Mouse (Mus musculus) activated CD4-positive, CD25-positive, alpha-beta regulatory T cell, adult 4 months (primary cell): Measurements from ENCODE around the gene Rab26. TPM values are rescaled to one million over a fixed set of nuclear protein-coding genes. Genes with fewer than 3 reads are reported as not detected.

Source experiments
- ATAC-seq: one replicate; pipeline ENCODE4 v1.8.0; 2017
- polyA plus RNA-seq, 2 experiments: library from polyadenylated mRNA; unstranded; fragments of 100-300 nt; shearing (Covaris generic); gene quantifications; one replicate each; pipeline ENCODE4 v1.2.1; 2017

The Rab26 gene
- polyA plus RNA-seq, 2 experiments from 2014 or later = 2.8 to 3.3 TPM

GRCm38 (mm10) chr17:24507129-24507664 is 26.8 kb downstream of the Rab26 start:
- no peak for ATAC-seq

DNA sequence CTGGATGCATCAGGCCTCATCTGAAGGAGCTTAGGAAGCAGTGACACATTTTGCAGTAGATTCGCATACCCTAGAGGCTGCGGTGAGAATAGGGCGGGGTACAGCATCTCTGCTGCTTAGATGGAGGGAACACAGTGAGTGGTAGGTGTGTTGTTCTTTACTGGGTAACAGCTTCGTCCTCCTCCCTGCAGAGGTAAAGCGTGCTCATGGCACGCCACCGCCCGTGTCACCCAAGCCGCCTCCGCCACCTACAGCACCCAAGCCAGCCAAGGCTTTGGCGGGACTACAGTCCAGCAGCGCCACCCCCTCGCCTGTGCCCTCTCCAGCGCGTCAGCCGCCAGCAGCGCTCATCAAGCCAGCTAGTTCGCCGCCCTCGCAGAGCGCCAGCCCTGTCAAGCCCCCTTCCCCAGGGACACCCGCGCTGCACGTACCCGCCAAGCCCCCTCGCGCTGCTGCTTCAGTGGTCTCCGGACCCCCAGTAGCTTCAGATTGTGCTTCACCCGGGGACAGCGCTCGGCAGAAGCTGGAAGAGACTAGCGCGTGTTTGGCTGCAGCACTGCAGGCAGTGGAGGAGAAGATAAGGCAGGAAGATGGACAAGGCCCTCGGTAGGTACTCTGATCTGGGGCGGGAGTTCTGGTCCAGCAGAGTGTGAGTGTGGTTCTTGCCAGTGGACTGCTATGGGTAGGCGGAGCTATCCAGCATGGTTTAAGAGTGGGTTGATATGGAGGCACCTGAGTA is 27.5 kb downstream of the Rab26 start:
- no peak for ATAC-seq

DNA sequence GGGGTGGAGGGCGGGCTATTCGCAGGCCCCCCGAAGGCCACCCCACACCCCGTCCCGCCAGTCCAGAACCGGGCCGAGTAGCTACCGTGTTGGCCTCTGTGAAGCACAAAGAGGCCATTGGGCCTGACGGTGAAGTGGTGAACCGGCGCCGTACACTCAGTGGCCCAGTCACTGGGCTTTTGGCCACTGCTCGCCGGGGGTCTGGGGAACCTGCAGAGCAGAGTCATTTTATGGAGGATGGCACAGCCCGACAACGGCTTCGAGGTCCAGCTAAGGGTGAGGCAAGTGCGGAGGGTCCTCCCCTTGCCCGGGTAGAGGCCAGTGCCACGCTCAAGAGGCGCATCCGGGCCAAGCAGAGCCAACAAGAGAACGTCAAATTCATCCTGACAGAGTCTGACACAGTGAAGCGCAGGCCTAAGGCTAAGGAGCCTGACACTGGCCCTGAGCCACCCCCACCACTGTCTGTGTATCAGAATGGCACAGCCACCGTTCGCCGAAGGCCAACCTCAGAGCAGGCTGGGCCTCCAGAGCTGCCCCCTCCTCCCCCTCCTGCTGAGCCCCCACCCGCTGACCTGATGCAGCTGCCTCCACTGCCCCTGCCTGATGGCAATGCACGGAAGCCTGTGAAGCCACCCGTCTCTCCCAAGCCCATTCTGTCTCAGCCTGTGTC is 28.6 kb downstream of the Rab26 start:
- no peak for ATAC-seq

DNA sequence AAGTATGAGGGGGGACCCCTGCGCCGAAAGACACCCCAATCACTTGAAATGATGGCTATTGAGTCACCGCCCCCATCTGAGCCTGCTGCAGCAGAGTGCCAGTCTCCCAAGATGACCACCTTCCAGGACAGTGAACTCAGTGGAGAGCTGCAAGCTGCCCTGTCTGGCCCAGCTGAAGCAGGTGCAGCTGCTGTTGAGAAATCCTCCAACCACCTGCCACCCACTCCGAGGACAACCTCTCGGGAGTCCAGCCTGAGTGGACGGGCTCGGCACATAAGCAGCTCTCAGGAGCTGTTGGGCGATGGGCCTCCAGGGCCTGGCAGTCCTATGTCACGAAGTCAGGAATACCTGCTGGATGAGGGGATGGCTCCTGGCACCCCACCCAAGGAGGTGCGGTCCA is 29.9 kb downstream of the Rab26 start:
- no peak for ATAC-seq

- no peak for ATAC-seq
Measured at GRCm38 (mm10) chr17:24502208-24502607, 31.8 kb downstream of the Rab26 start.

- ATAC-seq = no peak
Measured at GRCm38 (mm10) chr17:24496026-24496425, 38.0 kb downstream of the Rab26 start.

- ATAC-seq = no peak
Measured at GRCm38 (mm10) chr17:24495443-24495842, 38.6 kb downstream of the Rab26 start.

DNA sequence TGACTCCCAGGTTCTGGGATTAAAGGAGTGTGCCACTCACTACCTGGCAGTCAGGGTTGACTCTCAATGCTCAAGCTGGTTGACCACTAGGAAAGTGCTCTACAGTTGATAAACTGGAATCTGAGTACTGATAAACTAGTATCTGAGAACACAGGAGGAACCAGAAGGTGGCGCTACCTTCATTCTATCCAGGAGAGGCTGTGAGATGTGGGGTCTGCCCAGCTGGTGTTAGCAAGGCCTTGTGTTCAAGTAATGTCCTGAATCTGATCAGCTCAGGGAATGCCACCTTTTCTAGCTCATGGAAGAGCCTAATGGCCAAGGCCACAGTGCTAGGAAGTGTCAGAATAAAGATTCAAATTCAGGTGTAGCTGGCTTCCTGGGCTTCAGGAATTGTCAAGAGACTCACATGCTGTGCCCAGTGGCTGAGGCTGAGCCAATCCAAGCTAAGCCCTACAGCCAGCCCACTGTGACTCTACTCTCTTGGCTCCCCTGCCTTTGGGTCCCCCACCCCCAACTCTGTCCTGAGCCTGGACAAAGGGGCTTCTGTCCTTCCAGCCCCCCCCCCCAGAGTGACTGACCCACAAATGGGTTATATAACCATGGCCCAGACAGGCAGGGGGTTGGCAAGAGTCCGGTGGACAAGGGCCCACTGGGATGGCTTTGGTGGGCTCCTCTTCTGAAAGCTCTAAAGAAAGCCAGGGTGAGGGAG is 39.2 kb downstream of the Rab26 start:
- no peak for ATAC-seq

GRCm38 (mm10) chr17:24490399-24490798 is 43.6 kb downstream of the Rab26 start:
- no peak for ATAC-seq

GRCm38 (mm10) chr17:24489265-24490030 is 44.6 kb downstream of the Rab26 start:
- ATAC-seq = no peak

- no peak for ATAC-seq
Measured at GRCm38 (mm10) chr17:24488662-24489264, 45.2 kb downstream of the Rab26 start.

GRCm38 (mm10) chr17:24488186-24488661 is 45.8 kb downstream of the Rab26 start, which contains the start of gene Caskin1:
Gene Caskin1 (plus strand): TSS chr17:24488601.
- no peak for ATAC-seq

DNA sequence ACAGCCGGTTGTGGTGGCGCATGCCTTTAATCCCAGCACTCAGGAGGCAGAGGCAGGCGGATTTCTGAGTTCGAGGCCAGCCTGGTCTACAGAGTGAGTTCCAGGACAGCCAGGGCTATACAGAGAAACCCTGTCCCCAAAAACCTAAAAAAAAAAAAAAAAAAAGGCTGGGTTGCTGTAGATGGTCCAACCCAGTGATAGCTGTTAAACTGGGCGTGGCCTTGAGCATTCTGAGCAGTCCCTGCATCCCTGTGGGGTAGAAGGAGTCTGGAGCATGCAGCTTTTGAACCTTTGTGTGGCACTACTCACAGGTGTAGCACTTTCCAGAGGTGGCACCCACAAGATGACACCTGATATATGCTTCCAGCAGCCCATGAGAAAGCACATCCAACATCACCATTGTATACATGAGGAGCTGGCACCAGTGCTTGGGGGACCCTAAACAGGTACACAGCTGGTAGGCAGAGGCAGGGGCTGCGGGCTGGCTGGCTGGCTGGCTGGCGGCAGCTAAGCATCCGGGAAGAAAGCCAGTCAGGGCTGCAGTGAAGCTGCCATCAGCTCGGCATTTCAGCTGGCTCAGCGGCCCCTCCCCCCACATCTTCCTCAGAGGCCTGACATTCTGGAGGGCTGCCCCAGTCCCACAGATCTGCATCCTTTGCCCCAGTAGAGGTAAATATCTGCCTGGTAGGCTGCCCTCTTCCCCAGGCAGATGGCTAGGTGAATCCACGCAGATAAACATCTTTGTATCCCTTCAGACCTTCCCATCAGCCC is 48.7 kb downstream of the Rab26 start:
- ATAC-seq = no peak

DNA sequence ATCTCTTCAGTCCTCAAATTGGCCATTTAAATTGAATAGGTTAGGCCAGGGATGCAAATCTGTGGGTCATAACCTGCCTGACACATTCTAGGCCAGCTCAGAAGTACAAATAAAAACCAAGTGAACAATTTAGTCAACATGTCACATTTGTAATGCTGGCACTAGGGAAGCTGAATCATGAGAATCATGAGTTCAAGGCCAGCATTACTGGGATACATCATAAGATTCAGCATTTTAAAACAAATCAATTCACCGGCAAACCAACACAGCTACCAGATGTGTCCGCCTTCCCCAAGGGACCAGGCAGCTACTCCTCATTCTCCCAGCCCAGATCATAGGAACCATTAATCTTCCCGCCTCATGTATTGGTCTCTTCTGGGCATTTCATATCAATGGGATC is 50.5 kb downstream of the Rab26 start:
- no peak for ATAC-seq

DNA sequence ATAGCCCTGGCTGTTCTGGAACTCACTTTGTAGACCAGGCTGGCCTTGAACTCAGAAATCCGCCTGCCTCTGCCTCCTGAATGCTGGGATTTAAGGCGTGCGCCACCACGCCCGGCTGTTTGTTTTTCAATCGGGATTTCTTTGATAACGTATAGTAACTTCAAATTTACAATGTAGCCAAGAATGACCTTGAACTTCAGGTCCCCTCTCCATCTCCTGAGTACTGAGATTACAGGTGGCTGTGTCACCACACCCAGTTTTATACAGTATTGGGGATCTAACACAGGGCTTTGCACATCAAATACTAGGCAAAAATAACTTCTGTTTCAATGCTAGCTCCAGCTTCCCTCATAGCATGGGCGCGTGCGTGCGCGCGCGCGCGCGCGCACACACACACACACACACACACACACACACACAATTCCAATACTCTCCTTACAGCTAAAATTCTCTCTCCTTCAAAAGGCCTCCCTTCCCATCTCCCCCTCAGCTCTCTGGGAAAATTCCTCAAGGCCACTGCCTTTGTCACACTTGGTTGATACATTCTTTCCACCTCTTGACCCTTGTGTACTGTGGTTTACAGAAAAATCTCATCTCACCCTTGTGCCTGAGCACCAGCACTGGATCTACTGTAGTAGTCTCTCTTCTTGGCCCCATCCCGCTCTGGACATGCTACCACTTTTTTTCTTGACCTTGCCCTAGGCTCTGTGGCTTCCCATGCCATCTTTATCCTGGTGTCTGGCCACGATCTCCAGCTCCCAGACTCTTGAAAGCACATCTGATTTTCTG is 52.8 kb downstream of the Rab26 start:
- ATAC-seq = no peak

DNA sequence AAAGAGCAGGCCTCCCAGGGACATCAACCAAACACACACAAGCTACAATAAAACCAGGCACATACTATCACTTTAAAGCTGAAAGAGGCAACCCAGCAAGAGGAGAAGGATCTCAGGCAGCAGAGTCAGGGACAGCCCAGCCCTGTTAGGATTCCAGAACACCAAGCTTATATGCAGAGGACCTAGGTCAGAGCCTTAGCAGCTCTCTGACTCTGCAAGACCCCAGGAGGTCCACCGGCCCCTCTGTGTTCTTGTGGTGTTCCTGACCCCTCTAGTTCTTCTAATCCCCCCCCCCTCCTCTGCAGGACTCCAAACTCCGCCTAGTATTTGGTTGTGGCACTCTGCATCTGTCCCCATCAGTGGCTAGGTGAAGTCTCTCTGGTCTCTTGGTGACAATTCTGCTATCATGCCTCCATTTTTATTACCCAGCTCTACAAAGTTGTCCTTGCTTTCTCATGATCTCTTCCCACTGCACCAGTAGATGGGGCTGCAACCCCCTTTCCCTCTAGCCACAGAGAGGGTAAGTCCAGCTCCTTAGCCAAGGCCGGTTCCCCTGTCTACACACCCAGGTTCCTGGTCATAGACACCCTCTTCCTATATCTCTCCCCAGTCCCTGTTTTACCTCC is 53.7 kb downstream of the Rab26 start:
- no peak for ATAC-seq

GRCm38 (mm10) chr17:24479431-24479830 is 54.6 kb downstream of the Rab26 start:
- no peak for ATAC-seq

GRCm38 (mm10) chr17:24478663-24479380 is 55.2 kb downstream of the Rab26 start, which contains the start of gene Mlst8:
Gene Mlst8 (minus strand): TSS chr17:24479078.
- ATAC-seq = peak; percentile 90
